Mouse (Mus musculus): Measurements from ENCODE around the gene Dars. TPM values are rescaled to one million over a fixed set of nuclear protein-coding genes. Genes with fewer than 3 reads are reported as not detected.

Gene Dars
- polyA plus RNA-seq, 1 experiment from 2014 or later = 157 TPM

DNA sequence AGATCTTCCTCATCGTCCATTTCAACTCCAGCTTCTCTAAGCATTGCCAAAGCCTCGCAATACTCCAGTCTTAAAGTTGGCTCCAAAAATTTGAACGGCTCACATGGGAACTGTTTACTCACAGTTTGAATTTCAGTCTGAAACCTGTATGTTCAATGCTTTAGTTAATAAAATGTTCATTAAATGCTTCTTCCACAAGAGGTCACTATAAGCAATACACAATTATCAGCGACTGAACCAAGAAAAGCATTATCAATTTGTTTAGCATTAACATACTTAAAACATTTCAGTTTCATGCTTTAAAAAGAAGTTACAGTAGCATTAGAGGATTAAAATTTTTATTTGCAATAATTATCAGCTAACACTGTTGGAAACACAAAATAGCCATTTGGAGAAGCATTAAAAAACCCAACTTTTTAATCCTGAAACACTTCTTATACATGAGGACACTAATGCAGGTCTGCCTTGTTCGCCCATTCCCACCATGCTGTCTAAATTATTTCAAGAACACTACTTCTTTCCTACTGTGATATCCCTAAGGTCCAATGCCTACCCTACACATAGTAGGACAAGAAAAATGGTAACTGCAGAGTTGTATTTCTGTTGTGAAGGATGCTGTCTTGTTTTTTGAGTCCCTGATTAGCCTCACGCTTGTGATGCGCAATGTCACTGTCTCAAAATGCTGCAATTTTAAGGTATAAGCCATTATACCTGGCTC lies 44.9 kb downstream of the Dars start:
- no peak for ATAC-seq (ENCODE audit: insufficient number of reproducible peaks, insufficient read depth, low FRiP score, low TSS enrichment, low read depth)

DNA sequence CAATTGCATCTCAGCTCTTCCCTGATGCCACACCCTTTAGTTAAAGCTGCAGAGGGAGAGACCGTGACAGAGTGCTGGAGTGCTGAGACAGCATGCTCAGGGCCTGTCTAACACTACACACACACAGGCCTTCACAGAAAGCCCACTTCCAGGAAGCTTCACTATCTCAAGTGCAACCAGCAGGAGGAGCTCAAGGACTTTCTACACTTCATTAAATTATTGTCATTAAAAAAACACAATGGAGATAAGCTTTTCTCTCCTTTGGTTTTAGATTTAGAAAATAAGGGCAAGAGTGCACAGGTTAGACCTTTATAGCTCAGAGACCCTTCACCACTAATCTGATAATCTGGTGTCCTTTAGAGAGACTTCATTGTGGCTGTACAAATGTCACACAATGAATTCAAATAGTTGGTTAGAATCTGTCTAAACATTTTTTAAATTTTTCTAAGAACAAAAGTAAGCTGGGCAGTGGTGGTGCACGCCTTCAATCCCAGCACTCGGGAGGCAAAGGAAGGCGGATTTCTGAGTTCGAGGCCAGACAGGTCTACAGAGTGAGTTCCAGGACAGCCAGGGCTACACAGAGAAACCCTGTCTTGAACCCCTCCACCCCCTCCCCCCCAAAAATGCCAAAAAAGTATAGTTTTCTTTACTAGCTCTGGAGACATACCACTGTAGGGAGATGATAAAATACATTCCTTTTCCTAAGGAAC lies 48.3 kb downstream of the Dars start:
- ATAC-seq (ENCODE audit: insufficient number of reproducible peaks, insufficient read depth, low FRiP score, low TSS enrichment, low read depth) = no peak
- peaks cover 32% of the 10 kb centered on the region for H3K36me3 ChIP-seq

More for the DNA sequence above, 44.9 kb downstream of the Dars start:
- H3K4me2 ChIP-seq = no peak overlapping the region
- H3K9me3 ChIP-seq = no peaks in the 10 kb centered on the region
- 82% methylated on average over 7 of the region's 7 CpGs for WGBS
- H3K27me3 ChIP-seq = no peaks in the 10 kb centered on the region
- H3K27ac ChIP-seq = no peak overlapping the region
- peaks cover 33% of the 10 kb centered on the region for H3K36me3 ChIP-seq
- H3K4me1 ChIP-seq = no peaks in the 10 kb centered on the region
- no peak overlapping the region for H3K9ac ChIP-seq
- no peak overlapping the region for H3K4me3 ChIP-seq

GRCm38 (mm10) chr1:128360601-128361000 lies 56.6 kb downstream of the Dars start:
- ATAC-seq (ENCODE audit: insufficient number of reproducible peaks, insufficient read depth, low FRiP score, low TSS enrichment, low read depth) = no peak
- H3K27me3 ChIP-seq = no peaks in the 10 kb centered on the region
- H3K27ac ChIP-seq = no peak overlapping the region
- H3K9me3 ChIP-seq = no peaks in the 10 kb centered on the region
- 66% methylated on average over 2 of the region's 2 CpGs for WGBS
- H3K4me3 ChIP-seq = no peak overlapping the region
- H3K4me1 ChIP-seq = peaks cover 31% of the 10 kb centered on the region
- peaks cover 27% of the 10 kb centered on the region for H3K36me3 ChIP-seq
- no peak overlapping the region for H3K4me2 ChIP-seq
- H3K9ac ChIP-seq = no peak overlapping the region

More for the DNA sequence above, 48.3 kb downstream of the Dars start:
- H3K4me3 ChIP-seq = no peak overlapping the region
- no peak overlapping the region for H3K9ac ChIP-seq
- no peak overlapping the region for H3K27ac ChIP-seq
- H3K9me3 ChIP-seq = no peaks in the 10 kb centered on the region
- no peaks in the 10 kb centered on the region for H3K4me1 ChIP-seq
- 72% methylated on average over 5 of the region's 5 CpGs for WGBS
- H3K4me2 ChIP-seq = no peak overlapping the region
- H3K27me3 ChIP-seq = no peaks in the 10 kb centered on the region

- Histone ChIP-seq H3K9ac (peak within 1 kb of the TSS; percentile 90), H3K27me3 (no peaks in the 10 kb centered on the region), H3K9me3 (no peaks in the 10 kb centered on the region), H3K36me3 (peaks cover 31% of the 10 kb centered on the region), H3K4me1 (peaks cover 31% of the 10 kb centered on the region), H3K4me2 (peak within 1 kb of the TSS; percentile 60), H3K4me3 (peak within 1 kb of the TSS; percentile 82), H3K27ac (peak within 1 kb of the TSS; percentile 96)
- peak; percentile 96 for ATAC-seq (ENCODE audit: insufficient number of reproducible peaks, insufficient read depth, low FRiP score, low TSS enrichment, low read depth)
- 2% methylated on average over 38 of the region's 38 CpGs for WGBS
Observed at GRCm38 (mm10) chr1:128359554-128360376, 57.4 kb downstream of the Dars start, which contains the start of gene Mcm6. Mcm6 (minus strand) TSS chr1:128359664.

DNA sequence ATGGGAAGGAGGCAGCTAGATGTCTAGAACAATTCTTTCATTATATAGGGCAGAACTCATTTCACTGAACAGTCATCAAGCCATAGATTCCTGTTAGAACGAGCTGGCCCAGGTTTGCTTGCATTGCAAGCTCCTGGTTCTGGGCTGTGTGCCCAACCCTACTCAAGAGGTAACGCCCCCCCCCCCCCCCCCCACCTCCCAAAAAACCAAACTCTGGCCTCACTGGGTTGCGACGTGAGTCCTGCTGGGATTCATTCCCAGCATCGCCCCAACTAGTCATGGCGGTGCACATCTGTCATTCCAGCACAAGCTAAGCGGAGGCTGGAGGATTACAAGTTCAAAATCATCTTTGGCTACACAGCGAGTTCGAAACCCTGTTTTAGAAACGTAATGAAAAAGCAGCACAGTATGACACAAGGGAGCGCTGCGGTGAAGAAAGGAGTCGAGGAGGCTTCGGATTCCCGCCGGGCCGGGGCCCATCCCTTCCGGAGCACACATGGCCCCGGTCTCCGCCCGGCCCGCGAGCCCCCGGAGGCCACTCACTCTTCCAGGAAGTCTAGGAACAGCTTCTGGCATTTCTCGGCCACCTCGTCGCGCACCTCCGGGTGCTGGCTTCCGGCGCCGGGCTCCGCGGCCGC lies 58.1 kb downstream of the Dars start:
- H3K27me3 ChIP-seq = no peaks in the 10 kb centered on the region
- WGBS = under 1% methylated on average over 35 of the region's 35 CpGs
- peaks cover 34% of the 10 kb centered on the region for H3K36me3 ChIP-seq
- H3K4me2 ChIP-seq = peak overlapping the region; percentile 60
- no peaks in the 10 kb centered on the region for H3K9me3 ChIP-seq
- H3K4me1 ChIP-seq = peaks cover 31% of the 10 kb centered on the region
- peak overlapping the region; percentile 90 for H3K9ac ChIP-seq
- H3K4me3 ChIP-seq = peak overlapping the region; percentile 82
- peak; percentile 77 for ATAC-seq (ENCODE audit: insufficient number of reproducible peaks, insufficient read depth, low FRiP score, low TSS enrichment, low read depth)
- peak overlapping the region; percentile 96 for H3K27ac ChIP-seq

- peaks cover 31% of the 10 kb centered on the region for H3K4me1 ChIP-seq
- H3K4me2 ChIP-seq = peak overlapping the region; percentile 60
- H3K4me3 ChIP-seq = peak overlapping the region; percentile 82
- no peak for ATAC-seq (ENCODE audit: insufficient number of reproducible peaks, insufficient read depth, low FRiP score, low TSS enrichment, low read depth)
- H3K27me3 ChIP-seq = no peaks in the 10 kb centered on the region
- H3K27ac ChIP-seq = peak overlapping the region; percentile 96; the same call in 1 of the 2 replicates
- peaks cover 39% of the 10 kb centered on the region for H3K36me3 ChIP-seq
- no peaks in the 10 kb centered on the region for H3K9me3 ChIP-seq
- H3K9ac ChIP-seq = peak overlapping the region; percentile 90
- WGBS = 66% methylated on average over 6 of the region's 6 CpGs
Observed at GRCm38 (mm10) chr1:128358276-128358675, 58.9 kb downstream of the Dars start.

DNA sequence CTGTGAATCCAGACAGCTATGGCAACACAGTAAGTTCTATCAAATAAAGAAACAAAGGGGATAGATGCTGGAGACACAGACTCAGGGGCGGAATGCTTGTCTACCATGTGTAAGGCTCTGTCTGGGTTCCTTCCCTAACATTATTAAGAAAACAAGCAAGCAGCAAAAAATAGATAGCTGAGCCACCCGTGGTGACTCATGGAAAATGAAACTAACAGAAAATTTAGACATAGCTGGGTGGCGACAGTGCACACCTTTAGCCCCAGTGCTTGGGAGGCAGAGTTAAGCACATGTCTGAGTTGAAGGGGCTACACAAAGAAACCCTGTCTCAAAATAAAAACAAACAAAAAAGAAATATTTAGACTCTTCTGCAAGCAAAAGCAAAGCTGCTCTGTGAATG lies 59.7 kb downstream of the Dars start:
- Histone ChIP-seq H3K4me2 (peak overlapping the region; percentile 60), H3K4me3 (peak overlapping the region; percentile 82), H3K27ac (no peak overlapping the region), H3K36me3 (peaks cover 38% of the 10 kb centered on the region), H3K27me3 (no peaks in the 10 kb centered on the region), H3K9me3 (no peaks in the 10 kb centered on the region), H3K9ac (peak overlapping the region; percentile 90; the same call in 1 of the 2 replicates), H3K4me1 (peaks cover 31% of the 10 kb centered on the region)
- WGBS = 55% methylated on average over 3 of the region's 3 CpGs
- ATAC-seq (ENCODE audit: insufficient number of reproducible peaks, insufficient read depth, low FRiP score, low TSS enrichment, low read depth) = no peak

GRCm38 (mm10) chr1:128353092-128353491 lies 64.1 kb downstream of the Dars start:
- H3K9me3 ChIP-seq = no peaks in the 10 kb centered on the region
- no peaks in the 10 kb centered on the region for H3K27me3 ChIP-seq
- no peak overlapping the region for H3K27ac ChIP-seq
- H3K9ac ChIP-seq = no peak overlapping the region
- 87% methylated on average over 3 of the region's 3 CpGs for WGBS
- no peak for ATAC-seq (ENCODE audit: insufficient number of reproducible peaks, insufficient read depth, low FRiP score, low TSS enrichment, low read depth)
- peaks cover 76% of the 10 kb centered on the region for H3K36me3 ChIP-seq
- H3K4me2 ChIP-seq = no peak overlapping the region
- peaks cover 19% of the 10 kb centered on the region for H3K4me1 ChIP-seq
- no peak overlapping the region for H3K4me3 ChIP-seq

GRCm38 (mm10) chr1:128344232-128344631 lies 72.9 kb downstream of the Dars start:
- Histone ChIP-seq H3K27ac (no peak overlapping the region), H3K4me3 (no peak overlapping the region), H3K4me2 (no peak overlapping the region), H3K9me3 (no peaks in the 10 kb centered on the region), H3K27me3 (no peaks in the 10 kb centered on the region), H3K9ac (no peak overlapping the region), H3K4me1 (no peaks in the 10 kb centered on the region), H3K36me3 (peaks cover 89% of the 10 kb centered on the region)
- 88% methylated on average over 10 of the region's 10 CpGs for WGBS
- no peak for ATAC-seq (ENCODE audit: insufficient number of reproducible peaks, insufficient read depth, low FRiP score, low TSS enrichment, low read depth)

GRCm38 (mm10) chr1:128337708-128338320 lies 79.4 kb downstream of the Dars start:
- Histone ChIP-seq H3K4me1 (no peaks in the 10 kb centered on the region), H3K9me3 (no peaks in the 10 kb centered on the region), H3K4me3 (no peak overlapping the region), H3K4me2 (no peak overlapping the region), H3K27me3 (no peaks in the 10 kb centered on the region), H3K9ac (no peak overlapping the region), H3K36me3 (peaks cover 88% of the 10 kb centered on the region), H3K27ac (no peak overlapping the region)
- ATAC-seq (ENCODE audit: insufficient number of reproducible peaks, insufficient read depth, low FRiP score, low TSS enrichment, low read depth) = no peak
- WGBS = 91% methylated on average over 13 of the region's 13 CpGs

- Histone ChIP-seq H3K9ac (no peak overlapping the region), H3K4me2 (no peak overlapping the region), H3K4me1 (no peaks in the 10 kb centered on the region), H3K9me3 (no peaks in the 10 kb centered on the region), H3K36me3 (peaks cover 90% of the 10 kb centered on the region), H3K27me3 (no peaks in the 10 kb centered on the region), H3K27ac (no peak overlapping the region), H3K4me3 (no peak overlapping the region)
- ATAC-seq (ENCODE audit: insufficient number of reproducible peaks, insufficient read depth, low FRiP score, low TSS enrichment, low read depth) = no peak
- WGBS = 94% methylated on average over 1 of the region's 1 CpGs
Observed at GRCm38 (mm10) chr1:128330313-128330712, 86.9 kb downstream of the Dars start.

Data from embryonic facial prominence, embryonic 13.5 days (tissue).